Mouse (Mus musculus): Measurements from ENCODE around the gene Kl. TPM values are rescaled to one million over a fixed set of nuclear protein-coding genes. Genes with fewer than 3 reads are reported as not detected.
A peak's percentile ranks its signal among the peaks of the same experiment; 100 is the strongest.

The Kl gene
- polyA plus RNA-seq (2012; rRNA removed) (0.28 and 0.42 TPM in 2 replicates), polyA plus RNA-seq (2014; fragmentation: Nextera tagmentation; extraction: Ambion mirVana) (0.32 and 0.45 TPM in 2 replicates)

GRCm38 (mm10) chr5:150952328-150952668 lies at the start of gene Kl:
Gene Kl (plus strand): TSS chr5:150952607.
- no peaks in the 10 kb centered on the region for H3K36me3 ChIP-seq (ENCODE audit: control insufficient read depth, insufficient read depth, low read length)
- ATAC-seq (ENCODE audit: low FRiP score, low read depth) = 0 out of 2 replicates have a peak, but pooled peaks have one; percentile 23
- no peak for DNase-seq (ENCODE audit: low spot score)
- H3K4me3 ChIP-seq (replicated peaks; ENCODE audit: low read length) = peak within 1 kb of the TSS; percentile 46
- TF ChIP-seq POLR2A (IDR thresholded peaks at IDR 0.05; ENCODE audit: borderline replicate concordance, extremely low read depth, insufficient read depth, insufficient read length) = no peak
- H3K27me3 ChIP-seq (ENCODE audit: control insufficient read depth, insufficient read depth, low read length) = peaks cover 35% of the 10 kb centered on the region
- no peaks in the 10 kb centered on the region for H3K4me1 ChIP-seq (ENCODE audit: control insufficient read depth, insufficient read depth, low read length)
- no peaks in the 10 kb centered on the region for H3K9me3 ChIP-seq (ENCODE audit: control insufficient read depth, low read length)
- no peak within 1 kb of the TSS for H3K27ac ChIP-seq (replicated peaks; ENCODE audit: low read depth, low read length)
- WGBS = 2% methylated on average over 7 of the region's 22 CpGs
- peak within 1 kb of the TSS; percentile 49 for H3K9ac ChIP-seq (ENCODE audit: low read depth, low read length, severe bottlenecking)
- H3K4me2 ChIP-seq (replicated peaks; ENCODE audit: low read depth, low read length, severe bottlenecking) = peak within 1 kb of the TSS; percentile 86

- no peak for DNase-seq (ENCODE audit: low spot score)
- WGBS = 41% methylated on average over 9 of the region's 9 CpGs
Observed at GRCm38 (mm10) chr5:150906053-150907040, 46.1 kb upstream of the Kl start.

GRCm38 (mm10) chr5:150912156-150912555 lies 40.3 kb upstream of the Kl start:
- Histone ChIP-seq H3K27me3 (ENCODE audit: control insufficient read depth, insufficient read depth, low read length) (no peaks in the 10 kb centered on the region), H3K4me1 (ENCODE audit: control insufficient read depth, insufficient read depth, low read length) (no peaks in the 10 kb centered on the region; the same call in 1 of the 2 replicates), H3K4me2 (replicated peaks; ENCODE audit: low read depth, low read length, severe bottlenecking) (no peak overlapping the region), H3K36me3 (ENCODE audit: control insufficient read depth, insufficient read depth, low read length) (no peaks in the 10 kb centered on the region), H3K4me3 (replicated peaks; ENCODE audit: low read length) (no peak overlapping the region), H3K27ac (replicated peaks; ENCODE audit: low read depth, low read length) (no peak overlapping the region), H3K9ac (ENCODE audit: low read depth, low read length, severe bottlenecking) (no peak overlapping the region), H3K9me3 (ENCODE audit: control insufficient read depth, low read length) (no peaks in the 10 kb centered on the region)
- WGBS = 14% methylated on average over 2 of the region's 2 CpGs
- ATAC-seq (ENCODE audit: low FRiP score, low read depth) = no peak
- no peak for DNase-seq (ENCODE audit: low spot score)
- no peak for TF ChIP-seq POLR2A (IDR thresholded peaks at IDR 0.05; ENCODE audit: borderline replicate concordance, extremely low read depth, insufficient read depth, insufficient read length)

More at GRCm38 (mm10) chr5:150906053-150907040, 46.1 kb upstream of the Kl start:
- TF ChIP-seq POLR2A (IDR thresholded peaks at IDR 0.05; ENCODE audit: borderline replicate concordance, extremely low read depth, insufficient read depth, insufficient read length) = no peak
- H3K9me3 ChIP-seq (ENCODE audit: control insufficient read depth, low read length) = no peaks in the 10 kb centered on the region
- no peaks in the 10 kb centered on the region for H3K27me3 ChIP-seq (ENCODE audit: control insufficient read depth, insufficient read depth, low read length)
- no peak overlapping the region for H3K9ac ChIP-seq (ENCODE audit: low read depth, low read length, severe bottlenecking)
- no peak overlapping the region for H3K4me2 ChIP-seq (replicated peaks; ENCODE audit: low read depth, low read length, severe bottlenecking)
- ATAC-seq (ENCODE audit: low FRiP score, low read depth) = no peak
- H3K4me3 ChIP-seq (replicated peaks; ENCODE audit: low read length) = no peak overlapping the region
- no peaks in the 10 kb centered on the region for H3K4me1 ChIP-seq (ENCODE audit: control insufficient read depth, insufficient read depth, low read length)
- no peak overlapping the region for H3K27ac ChIP-seq (replicated peaks; ENCODE audit: low read depth, low read length)
- no peaks in the 10 kb centered on the region for H3K36me3 ChIP-seq (ENCODE audit: control insufficient read depth, insufficient read depth, low read length)

GRCm38 (mm10) chr5:150912656-150913055 lies 39.8 kb upstream of the Kl start:
- WGBS = 30% methylated on average over 5 of the region's 5 CpGs
- H3K27me3 ChIP-seq (ENCODE audit: control insufficient read depth, insufficient read depth, low read length) = no peaks in the 10 kb centered on the region
- H3K4me2 ChIP-seq (replicated peaks; ENCODE audit: low read depth, low read length, severe bottlenecking) = no peak overlapping the region
- H3K9me3 ChIP-seq (ENCODE audit: control insufficient read depth, low read length) = no peaks in the 10 kb centered on the region
- DNase-seq (ENCODE audit: low spot score) (no peak), ATAC-seq (ENCODE audit: low FRiP score, low read depth) (no peak)
- H3K4me1 ChIP-seq (ENCODE audit: control insufficient read depth, insufficient read depth, low read length) = no peaks in the 10 kb centered on the region; the same call in 1 of the 2 replicates
- H3K9ac ChIP-seq (ENCODE audit: low read depth, low read length, severe bottlenecking) = no peak overlapping the region
- no peak for TF ChIP-seq POLR2A (IDR thresholded peaks at IDR 0.05; ENCODE audit: borderline replicate concordance, extremely low read depth, insufficient read depth, insufficient read length)
- H3K27ac ChIP-seq (replicated peaks; ENCODE audit: low read depth, low read length) = no peak overlapping the region
- H3K4me3 ChIP-seq (replicated peaks; ENCODE audit: low read length) = no peak overlapping the region
- no peaks in the 10 kb centered on the region for H3K36me3 ChIP-seq (ENCODE audit: control insufficient read depth, insufficient read depth, low read length)

- no peak overlapping the region for H3K9ac ChIP-seq (ENCODE audit: low read depth, low read length, severe bottlenecking)
- H3K27ac ChIP-seq (replicated peaks; ENCODE audit: low read depth, low read length) = no peak overlapping the region
- H3K27me3 ChIP-seq (ENCODE audit: control insufficient read depth, insufficient read depth, low read length) = no peaks in the 10 kb centered on the region
- no peak overlapping the region for H3K4me2 ChIP-seq (replicated peaks; ENCODE audit: low read depth, low read length, severe bottlenecking)
- DNase-seq (ENCODE audit: low spot score) = no peak
- no peaks in the 10 kb centered on the region; the same call in 1 of the 2 replicates for H3K4me1 ChIP-seq (ENCODE audit: control insufficient read depth, insufficient read depth, low read length)
- no peak for TF ChIP-seq POLR2A (IDR thresholded peaks at IDR 0.05; ENCODE audit: borderline replicate concordance, extremely low read depth, insufficient read depth, insufficient read length)
- no peaks in the 10 kb centered on the region for H3K36me3 ChIP-seq (ENCODE audit: control insufficient read depth, insufficient read depth, low read length)
- no peak overlapping the region for H3K4me3 ChIP-seq (replicated peaks; ENCODE audit: low read length)
- 86% methylated on average over 4 of the region's 4 CpGs for WGBS
- ATAC-seq (ENCODE audit: low FRiP score, low read depth) = no peak
- H3K9me3 ChIP-seq (ENCODE audit: control insufficient read depth, low read length) = no peaks in the 10 kb centered on the region
Observed at GRCm38 (mm10) chr5:150915080-150916055, 37.0 kb upstream of the Kl start.
